Mouse (Mus musculus) heart, embryonic 14.5 days (tissue): Measurements from ENCODE around the gene Rbbp4. TPM values are rescaled to one million over a fixed set of nuclear protein-coding genes. Genes with fewer than 3 reads are reported as not detected.

Source experiments
- ATAC-seq: fragments of 200-750 bp; cut with Nextera tagmentation; 2 replicates; pipeline ENCODE4 v1.8.0; 2017; ENCODE audit warnings: low read depth, moderate TSS enrichment; ENCODE audit not compliant: insufficient number of reproducible peaks, insufficient read depth, low FRiP score
- H3K27ac ChIP-seq, 2 experiments: fragments of 200-500 bp in 1 of 2; fragments of 300-500 bp in 1 of 2; sonication (generic) in 1 of 2; replicated peaks in 1 of 2; 2 replicates each; pipeline ENCODE4 v1.5.1; 2012 to 2014; ENCODE audit warnings: low read depth in 2 of 2, low read length in 2 of 2, control low read depth in 1 of 2, mild to moderate bottlenecking in 1 of 2, mixed read lengths in 1 of 2; ENCODE audit not compliant: control insufficient read depth in 1 of 2, insufficient read depth in 1 of 2
- H3K27me3 ChIP-seq: fragments of 300-500 bp; sonication (generic); 2 replicates; pipeline ENCODE4 v1.6.1; 2014; ENCODE audit warnings: mild to moderate bottlenecking, low read length, control low read depth; ENCODE audit not compliant: control insufficient read depth, insufficient read depth
- H3K36me3 ChIP-seq: fragments of 300-500 bp; sonication (generic); 2 replicates; pipeline ENCODE4 v1.6.1; 2014; ENCODE audit warnings: mild to moderate bottlenecking, control low read depth, low read length, mixed read lengths; ENCODE audit not compliant: control insufficient read depth, insufficient read depth
- H3K4me1 ChIP-seq, 2 experiments: fragments of 200-500 bp in 1 of 2; fragments of 300-500 bp in 1 of 2; sonication (generic) in 1 of 2; 2 replicates each; pipeline ENCODE4 v1.6.1; 2012 to 2014; ENCODE audit warnings: low read length in 2 of 2, control low read depth in 1 of 2, mixed read lengths in 1 of 2; ENCODE audit not compliant: control insufficient read depth in 2 of 2, insufficient read depth in 2 of 2
- H3K4me2 ChIP-seq: fragments of 300-500 bp; sonication (generic); 2 replicates; pipeline ENCODE4 v1.6.1; 2014; ENCODE audit warnings: mild to moderate bottlenecking, low read length
- H3K4me3 ChIP-seq, 2 experiments: fragments of 200-500 bp in 1 of 2; fragments of 300-500 bp in 1 of 2; sonication (generic) in 1 of 2; 2 replicates each; pipeline ENCODE4 v1.5.1; 2012 to 2014; ENCODE audit warnings: low read length in 2 of 2, mild to moderate bottlenecking in 2 of 2, control low read depth in 1 of 2, low read depth in 1 of 2, moderate library complexity in 1 of 2; ENCODE audit not compliant: control insufficient read depth in 1 of 2, insufficient read depth in 1 of 2
- H3K9ac ChIP-seq: fragments of 300-500 bp; sonication (generic); 2 replicates; pipeline ENCODE4 v1.6.1; 2014; ENCODE audit warnings: mild to moderate bottlenecking, low read length
- H3K9me3 ChIP-seq: fragments of 300-500 bp; sonication (generic); 2 replicates; pipeline ENCODE4 v1.6.1; 2016; ENCODE audit warnings: low read length, control low read depth; ENCODE audit not compliant: control insufficient read depth
- WGBS: fragments of 180-500 bp; shearing (Covaris S2); extraction: QIAGEN DNeasy Blood & Tissue Kit; methylation state at CpG from one replicate; pipeline ENCODE4 v1.1.7; 2014; 5-methylcytosine and 5-hydroxymethylcytosine counted together
- polyA plus RNA-seq: library from polyadenylated mRNA; unstranded; fragments of >200 nt; fragmentation: Nextera tagmentation; extraction: Ambion mirVana; gene quantifications from 2 replicates; pipeline ENCODE4 v1.2.1, GENCODE M21; 2014

Gene Rbbp4
- polyA plus RNA-seq, 1 experiment from 2014 or later, result 263 TPM

DNA sequence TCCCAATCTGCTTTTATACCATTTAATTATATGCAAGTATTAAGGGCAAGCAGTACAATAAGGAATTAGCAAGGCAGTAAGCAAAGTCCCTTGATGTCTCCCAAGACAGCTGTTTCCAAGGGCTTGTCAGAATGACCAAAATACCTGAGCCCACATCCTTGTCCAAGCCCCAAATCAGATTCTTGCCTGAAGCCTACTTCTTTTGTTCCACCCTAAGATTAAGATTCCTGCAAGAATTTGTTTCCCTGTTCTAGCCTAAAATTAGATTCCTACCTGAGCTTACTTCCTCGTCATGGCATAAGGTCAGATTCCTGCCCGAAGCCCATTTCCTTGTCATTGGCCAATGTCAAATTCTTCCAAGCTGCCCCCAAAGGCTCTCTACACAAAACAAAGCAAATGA lies 50.5 kb downstream of the Rbbp4 start:
- Histone ChIP-seq H3K9me3 (no peaks in the 10 kb centered on the region), H3K27ac (no peak overlapping the region), H3K4me2 (no peak overlapping the region), H3K4me3 (no peak overlapping the region), H3K4me1 (peaks cover 6 to 12% of the 10 kb centered on the region in 2 experiments; a peak in 3 of 4 replicates), H3K9ac (no peak overlapping the region), H3K27me3 (peaks cover 13% of the 10 kb centered on the region), H3K36me3 (no peaks in the 10 kb centered on the region)
- ATAC-seq, result no peak
- 72% methylated on average over 2 of the region's 2 CpGs for WGBS

DNA sequence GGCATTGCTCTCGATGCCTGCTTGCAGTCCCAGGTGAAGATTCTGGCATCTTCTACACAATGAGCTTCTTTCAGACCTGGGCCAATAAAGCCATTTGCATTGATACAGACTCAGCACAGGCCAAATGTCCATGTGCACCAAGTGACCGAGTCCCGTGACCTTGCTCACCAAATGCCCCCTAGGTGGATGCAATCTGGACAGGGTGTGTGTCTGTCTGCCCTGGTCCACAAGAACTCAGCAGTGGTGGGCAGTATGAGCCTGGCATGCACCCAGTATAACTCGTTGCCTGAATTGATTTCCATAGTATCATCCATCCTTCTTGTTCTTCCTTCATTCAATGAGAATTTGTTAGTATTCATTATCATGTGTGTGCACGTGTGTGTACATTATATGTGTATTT lies 51.9 kb downstream of the Rbbp4 start:
- no peak overlapping the region for H3K4me2 ChIP-seq
- peaks cover 6 to 12% of the 10 kb centered on the region in 2 experiments; a peak in 3 of 4 replicates for H3K4me1 ChIP-seq
- H3K9me3 ChIP-seq, result no peaks in the 10 kb centered on the region
- peaks cover 13% of the 10 kb centered on the region for H3K27me3 ChIP-seq
- no peak for ATAC-seq
- no peak overlapping the region for H3K9ac ChIP-seq
- H3K36me3 ChIP-seq, result no peaks in the 10 kb centered on the region
- H3K4me3 ChIP-seq, result no peak overlapping the region
- H3K27ac ChIP-seq, result no peak overlapping the region
- 86% methylated on average over 5 of the region's 5 CpGs for WGBS

DNA sequence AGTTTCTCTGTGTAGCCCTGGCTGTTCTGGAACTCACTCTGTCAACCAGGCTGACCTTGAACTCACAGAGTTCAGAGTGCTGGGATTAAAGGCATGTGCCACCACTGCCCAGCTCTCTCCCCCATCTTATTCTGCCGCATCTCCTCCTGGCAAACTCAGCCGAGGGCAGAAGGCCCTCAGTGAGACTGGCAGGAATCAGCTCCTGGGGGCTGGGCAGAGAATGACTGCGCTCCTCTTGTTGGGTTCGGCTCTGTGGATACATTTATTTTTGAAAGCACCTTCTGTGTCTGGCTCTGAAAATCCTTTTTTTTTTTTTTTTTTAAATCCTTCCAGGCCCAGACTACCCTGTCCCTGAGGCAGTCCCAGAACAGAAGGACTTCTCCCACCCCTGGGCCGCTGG lies 52.4 kb downstream of the Rbbp4 start:
- Histone ChIP-seq H3K4me3 (no peak overlapping the region), H3K27ac (no peak overlapping the region), H3K36me3 (no peaks in the 10 kb centered on the region), H3K4me1 (peaks cover 6 to 11% of the 10 kb centered on the region in 2 experiments; a peak in 3 of 4 replicates), H3K9ac (no peak overlapping the region), H3K27me3 (peaks cover 13% of the 10 kb centered on the region), H3K9me3 (no peaks in the 10 kb centered on the region), H3K4me2 (no peak overlapping the region)
- WGBS, result 81% methylated on average over 5 of the region's 5 CpGs
- ATAC-seq, result no peak

DNA sequence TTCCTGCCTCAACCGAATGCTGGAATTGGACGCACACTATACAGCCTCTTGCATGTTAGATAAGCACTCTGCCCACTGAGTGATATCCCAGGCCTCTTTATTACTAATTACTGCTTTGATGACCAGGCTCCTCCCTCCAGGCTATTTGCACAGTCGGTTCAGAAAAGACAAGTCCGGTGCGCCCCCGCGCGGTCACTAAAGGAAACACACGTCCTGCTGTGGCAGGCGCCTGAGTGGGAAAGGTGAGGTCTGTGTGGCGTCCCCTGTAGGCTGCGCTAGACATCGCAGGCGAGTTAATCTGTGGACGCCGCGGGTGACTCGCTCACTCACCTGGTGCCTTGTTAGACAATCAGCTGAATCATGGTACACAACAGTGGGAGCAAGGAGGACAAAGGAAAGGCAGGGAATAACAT lies 58.7 kb downstream of the Rbbp4 start:
- H3K4me2 ChIP-seq, result no peak overlapping the region
- H3K4me1 ChIP-seq, result peaks cover 5 to 10% of the 10 kb centered on the region in 2 experiments
- ATAC-seq, result no peak; the same call in 1 of the 2 replicates
- no peak overlapping the region for H3K4me3 ChIP-seq
- 2% methylated on average over 18 of the region's 18 CpGs for WGBS
- no peaks in the 10 kb centered on the region for H3K36me3 ChIP-seq
- no peak overlapping the region for H3K9ac ChIP-seq
- H3K27ac ChIP-seq, result no peak overlapping the region
- H3K9me3 ChIP-seq, result no peaks in the 10 kb centered on the region
- H3K27me3 ChIP-seq, result 0 out of 2 replicates have a peak, but pooled peaks cover 4% of the 10 kb centered on the region

DNA sequence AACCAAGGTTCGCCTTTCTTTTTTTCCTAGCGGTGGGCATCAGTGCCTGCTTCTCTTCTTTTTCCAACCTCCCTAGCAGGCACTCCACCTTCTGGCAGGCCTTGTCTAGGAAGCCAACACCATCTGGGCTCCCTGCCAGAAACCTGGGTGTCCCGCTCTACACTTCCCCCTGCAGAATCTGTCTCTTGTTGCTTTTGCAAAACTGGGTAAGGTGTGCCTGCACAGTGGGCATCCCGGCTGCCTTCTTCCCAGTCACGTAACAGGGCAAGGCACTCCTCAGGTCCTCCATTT lies 62.5 kb downstream of the Rbbp4 start:
- H3K4me2 ChIP-seq, result peak overlapping the region; percentile 48
- no peaks in the 10 kb centered on the region for H3K36me3 ChIP-seq
- no peak for ATAC-seq
- 0 out of 2 replicates have a peak, but pooled peaks cover 4% of the 10 kb centered on the region for H3K27me3 ChIP-seq
- no peak overlapping the region for H3K27ac ChIP-seq
- no peak overlapping the region for H3K4me3 ChIP-seq
- no peaks in the 10 kb centered on the region for H3K9me3 ChIP-seq
- peak overlapping the region; percentile 11; the same call in 1 of the 2 replicates for H3K9ac ChIP-seq
- WGBS, result 24% methylated on average over 5 of the region's 5 CpGs
- peaks cover 5 to 10% of the 10 kb centered on the region in 2 experiments for H3K4me1 ChIP-seq

DNA sequence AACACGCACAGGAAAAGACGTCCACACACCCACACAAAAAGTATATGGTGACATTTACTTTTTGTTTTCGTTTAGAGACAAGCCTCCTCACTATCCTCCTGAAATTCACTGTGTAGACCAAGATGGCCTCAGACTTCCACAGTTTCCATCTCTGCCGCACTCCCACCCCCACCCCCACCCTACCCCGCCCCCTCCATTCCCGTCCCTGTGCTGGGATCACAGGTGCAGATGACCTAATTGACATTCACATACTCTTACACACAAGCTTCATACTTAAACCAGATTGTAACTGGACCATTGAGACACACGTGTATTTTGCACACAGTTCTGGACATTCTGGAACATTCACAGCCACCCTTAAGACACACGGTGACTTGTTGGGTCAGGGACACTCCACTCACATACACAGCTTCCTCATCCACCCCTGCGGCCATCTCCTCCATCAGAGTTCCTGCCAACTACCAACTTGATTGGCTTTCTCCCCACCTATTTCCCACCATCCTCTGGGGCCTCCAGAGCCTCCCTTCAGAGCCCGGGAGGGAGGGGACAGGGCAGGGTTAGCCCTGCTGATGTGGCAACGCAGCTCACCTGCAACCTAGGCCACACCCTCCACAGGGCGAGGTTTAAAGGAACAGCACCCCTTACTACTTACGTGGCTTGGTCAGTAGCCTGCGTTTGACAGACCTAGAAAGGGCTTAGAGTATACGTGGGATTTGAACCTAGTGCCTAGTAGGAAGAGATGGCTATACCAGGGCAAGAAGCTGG lies 63.0 kb downstream of the Rbbp4 start:
- no peaks in the 10 kb centered on the region for H3K9me3 ChIP-seq
- no peak overlapping the region for H3K4me3 ChIP-seq
- no peak overlapping the region for H3K27ac ChIP-seq
- H3K4me2 ChIP-seq, result peak overlapping the region; percentile 48
- 0 out of 2 replicates have a peak, but pooled peaks cover 4% of the 10 kb centered on the region for H3K27me3 ChIP-seq
- ATAC-seq, result no peak
- no peaks in the 10 kb centered on the region for H3K36me3 ChIP-seq
- 12% methylated on average over 15 of the region's 15 CpGs for WGBS
- peaks cover 5 to 10% of the 10 kb centered on the region in 2 experiments for H3K4me1 ChIP-seq
- peak overlapping the region; percentile 11; the same call in 1 of the 2 replicates for H3K9ac ChIP-seq

DNA sequence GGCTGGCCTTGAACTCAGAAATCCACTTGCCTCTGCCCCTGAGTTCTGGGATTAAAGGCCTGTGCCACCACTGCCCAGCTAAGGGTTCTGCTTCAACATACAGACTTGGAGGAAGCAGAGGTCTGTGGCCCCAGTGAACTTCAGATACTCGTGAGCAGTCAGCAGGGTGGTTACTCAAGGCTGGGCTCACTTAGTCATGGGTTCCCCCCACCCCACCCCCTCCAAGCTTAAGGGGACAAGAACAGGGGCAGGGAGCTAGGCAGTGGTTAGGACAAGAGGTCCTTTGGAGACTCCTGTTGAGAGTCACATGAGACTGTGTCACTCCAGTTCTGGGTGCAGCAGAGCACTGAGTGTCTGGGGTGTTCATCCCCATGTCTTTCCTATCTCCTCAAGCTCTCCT lies 66.5 kb downstream of the Rbbp4 start:
- 38% methylated on average over 1 of the region's 1 CpGs for WGBS
- Histone ChIP-seq H3K36me3 (no peaks in the 10 kb centered on the region), H3K9ac (no peak overlapping the region), H3K27me3 (0 out of 2 replicates have a peak, but pooled peaks cover 4% of the 10 kb centered on the region), H3K4me3 (no peak overlapping the region), H3K4me2 (no peak overlapping the region), H3K27ac (no peak overlapping the region), H3K4me1 (peaks cover 5 to 10% of the 10 kb centered on the region in 2 experiments), H3K9me3 (no peaks in the 10 kb centered on the region)
- ATAC-seq, result no peak
